Mouse (Mus musculus) G1E (cell line): ENCODE data around the gene Colec11.

Source experiments
- CTCF ChIP-seq: IDR thresholded peaks from 2 replicates; pipeline ENCODE4 v1.5.1; 2012; ENCODE audit warnings: low read depth, low read length, inconsistent platforms, mixed read lengths
- GATA2 ChIP-seq: IDR thresholded peaks from 2 replicates; pipeline ENCODE4 v1.6.1; 2012; ENCODE audit warnings: low read depth, low read length, inconsistent platforms, borderline replicate concordance
- POLR2AphosphoS5 ChIP-seq: IDR thresholded peaks from 2 replicates; pipeline ENCODE4 v1.6.1; 2012; ENCODE audit warnings: low read depth, low read length, inconsistent platforms; ENCODE audit not compliant: insufficient replicate concordance
- TAL1 ChIP-seq: conservative IDR thresholded peaks from 2 replicates; pipeline ENCODE4 v1.6.1; 2012; ENCODE audit warnings: low read depth, low read length, inconsistent platforms, mixed read lengths

DNA sequence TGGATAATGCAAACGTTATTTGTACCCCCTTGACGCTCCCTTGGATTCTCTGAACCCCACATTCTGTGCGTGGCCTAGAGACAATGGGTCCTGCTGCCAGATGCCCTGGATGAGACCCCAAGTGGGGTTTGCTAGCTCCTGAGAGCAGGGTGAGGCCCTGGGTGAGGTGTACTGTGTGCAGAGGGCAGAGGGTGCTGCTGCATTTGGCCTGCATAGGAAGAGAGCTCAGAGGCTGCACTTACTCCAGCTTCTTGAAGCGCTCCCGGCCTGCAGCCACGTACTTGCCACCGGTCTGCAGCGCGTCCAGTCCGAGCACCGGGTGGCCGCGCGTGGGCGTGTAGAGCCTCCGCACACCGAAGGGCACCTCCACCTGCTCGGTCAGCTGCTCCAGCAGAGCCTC lies 71.4 kb downstream of the Colec11 start:
- TF ChIP-seq CTCF (no peak), POLR2AphosphoS5 (no peak), GATA2 (no peak), TAL1 (no peak)
